ENCODE assay signal across 7 mouse cellular contexts in the genomic region with DNA sequence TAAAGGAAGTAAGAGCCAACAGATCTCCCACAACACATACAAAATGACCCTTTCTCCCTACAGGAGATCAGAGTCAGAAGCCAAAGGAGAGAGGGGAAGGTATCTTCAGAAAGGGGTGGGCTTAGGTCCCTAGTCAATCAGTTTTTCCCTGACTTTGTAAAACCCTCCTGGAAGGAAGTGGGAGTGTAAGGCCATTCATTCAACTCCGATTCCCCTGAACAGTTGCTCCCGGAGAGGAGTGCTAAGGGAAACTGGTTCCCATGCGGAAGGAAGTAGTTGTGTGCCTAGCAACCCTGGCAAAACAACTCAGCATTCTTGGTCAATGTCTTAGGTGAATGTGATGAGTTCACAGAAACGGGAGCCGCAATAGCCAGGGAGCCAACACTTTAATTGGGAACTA. TPM values are rescaled to one million over a fixed set of nuclear protein-coding genes. Genes with fewer than 3 reads are reported as not detected.
DNase-seq lines count a peak whose midpoint lies in the region; ATAC-seq and TF ChIP-seq lines count a peak whose summit lies in the region.

No protein-coding gene starts in this region.

- peaks cover 16% of the 10 kb centered on the region for H3K27me3 ChIP-seq in embryonic facial prominence, embryonic 12.5 days
- peaks cover 50% of the 10 kb centered on the region for H3K27me3 ChIP-seq in liver, embryonic 11.5 days (replicated peaks; ENCODE audit: control insufficient read depth, insufficient read depth, low read length)
- H3K27me3 ChIP-seq in neural tube, embryonic 13.5 days = peaks cover 10% of the 10 kb centered on the region

- 16% methylated on average over 5 of the region's 5 CpGs for WGBS in embryonic facial prominence, embryonic 12.5 days
- 16% methylated on average over 5 of the region's 5 CpGs for WGBS in liver, embryonic 11.5 days
- WGBS in neural tube, embryonic 13.5 days = 14% methylated on average over 5 of the region's 5 CpGs

- intact Hi-C loops in heart, postnatal 25 days (cut with DNase I) = no loop called here

- peak overlapping the region; percentile 90 for H3K4me2 ChIP-seq in embryonic facial prominence, embryonic 12.5 days (replicated peaks)
- peak overlapping the region; percentile 86 for H3K4me2 ChIP-seq in liver, embryonic 11.5 days
- peak overlapping the region; percentile 76 for H3K4me2 ChIP-seq in neural tube, embryonic 13.5 days

- peak; percentile 52 for DNase-seq in brain, embryonic 14.5 days (ENCODE audit: low read depth)
- peak; percentile 9 for DNase-seq in heart, postnatal 25 days (ENCODE audit: low spot score)
- DNase-seq in liver, embryonic 11.5 days (ENCODE audit: low spot score) = no peak
- no peak for DNase-seq in right cerebral cortex, postnatal 10 days (ENCODE audit: low spot score in 2 of 2)

- H3K36me3 ChIP-seq in embryonic facial prominence, embryonic 12.5 days = no peaks in the 10 kb centered on the region
- no peaks in the 10 kb centered on the region for H3K36me3 ChIP-seq in liver, embryonic 11.5 days (ENCODE audit: control insufficient read depth, insufficient read depth, low read length)
- H3K36me3 ChIP-seq in neural tube, embryonic 13.5 days = no peaks in the 10 kb centered on the region

- peak overlapping the region; percentile 47; the same call in 1 of the 2 replicates for H3K4me3 ChIP-seq in embryonic facial prominence, embryonic 12.5 days
- H3K4me3 ChIP-seq in liver, embryonic 11.5 days (ENCODE audit: low read depth, low read length) = no peak overlapping the region; the same call in 1 of the 2 replicates
- H3K4me3 ChIP-seq in neural tube, embryonic 13.5 days = peak overlapping the region; percentile 59

- no peak for TF ChIP-seq POLR2A in brain, embryonic 14.5 days (IDR thresholded peaks at IDR 0.05; ENCODE audit: borderline replicate concordance, extremely low read depth, insufficient read depth, insufficient read length, poor library complexity, severe bottlenecking)

- no peak overlapping the region for H3K9ac ChIP-seq in embryonic facial prominence, embryonic 12.5 days
- H3K9ac ChIP-seq in liver, embryonic 11.5 days (ENCODE audit: low read depth, low read length) = no peak overlapping the region
- 0 out of 2 replicates have a peak overlapping the region, but pooled peaks have one; percentile 87 for H3K9ac ChIP-seq in neural tube, embryonic 13.5 days

- no peak for TF ChIP-seq CTCF in brain, embryonic 14.5 days (IDR thresholded peaks at IDR 0.05; ENCODE audit: borderline replicate concordance, extremely low read depth, insufficient read depth, insufficient read length)

- ATAC-seq in embryonic facial prominence, embryonic 12.5 days (ENCODE audit: insufficient number of reproducible peaks, insufficient read depth, low FRiP score, low TSS enrichment) = no peak
- peak; percentile 8; the same call in 1 of the 2 replicates for ATAC-seq in liver, embryonic 11.5 days (replicated peaks; ENCODE audit: low FRiP score)
- no peak; the same call in 1 of the 2 replicates for ATAC-seq in neural tube, embryonic 13.5 days (ENCODE audit: low read depth)
- ATAC-seq in CD4-positive, CD25-positive, alpha-beta regulatory T cell, adult 4 months = no peak

- no peak overlapping the region for H3K27ac ChIP-seq in embryonic facial prominence, embryonic 12.5 days
- H3K27ac ChIP-seq in liver, embryonic 11.5 days (ENCODE audit: low read depth, low read length) = no peak overlapping the region
- peak overlapping the region; percentile 90 for H3K27ac ChIP-seq in neural tube, embryonic 13.5 days (replicated peaks)

- peaks cover 9% of the 10 kb centered on the region; the same call in 1 of the 2 replicates for H3K4me1 ChIP-seq in embryonic facial prominence, embryonic 12.5 days
- no peaks in the 10 kb centered on the region for H3K4me1 ChIP-seq in liver, embryonic 11.5 days (replicated peaks; ENCODE audit: control insufficient read depth, insufficient read depth, low read length)
- peaks cover 25% of the 10 kb centered on the region for H3K4me1 ChIP-seq in neural tube, embryonic 13.5 days (replicated peaks)

- H3K9me3 ChIP-seq in embryonic facial prominence, embryonic 12.5 days = no peaks in the 10 kb centered on the region
- no peaks in the 10 kb centered on the region for H3K9me3 ChIP-seq in liver, embryonic 11.5 days (ENCODE audit: control insufficient read depth, low read length)
- H3K9me3 ChIP-seq in neural tube, embryonic 13.5 days = no peaks in the 10 kb centered on the region

RNA-seq across cellular contexts. Expression of a gene that starts 0.6 kb away (rescaled TPM):
- polyA plus RNA-seq in brain, embryonic 14.5 days (2012; rRNA removed) = 3.3 and 5.0 TPM in 2 replicates
- 3.8 and 4.8 TPM in 2 replicates for polyA plus RNA-seq in embryonic facial prominence, embryonic 12.5 days (2016; fragmentation: Nextera tagmentation; extraction: Ambion mirVana)
- total RNA-seq in heart, postnatal 25 days (2021) = 1 to 10 TPM; 3.4 to 4.0 TPM
- 0.74 and 0.81 TPM in 2 replicates for polyA plus RNA-seq in liver, embryonic 11.5 days (2014; fragmentation: Nextera tagmentation; extraction: Ambion mirVana)
- 10.9 and 14.0 TPM in 2 replicates for polyA plus RNA-seq in neural tube, embryonic 13.5 days (2015; fragmentation: Nextera tagmentation; extraction: Ambion mirVana)
- polyA plus RNA-seq in CD4-positive, CD25-positive, alpha-beta regulatory T cell, adult 4 months (2017; shearing (Covaris generic)) = not detected

RNA-seq across cellular contexts. Expression of a gene that starts 26.5 kb away (rescaled TPM):
- not detected in 2 replicates for polyA plus RNA-seq in brain, embryonic 14.5 days (2012; rRNA removed)
- polyA plus RNA-seq in embryonic facial prominence, embryonic 12.5 days (2016; fragmentation: Nextera tagmentation; extraction: Ambion mirVana) = not detected in 2 replicates
- total RNA-seq in heart, postnatal 25 days (2021) = not detected
- not detected in 2 replicates for polyA plus RNA-seq in liver, embryonic 11.5 days (2014; fragmentation: Nextera tagmentation; extraction: Ambion mirVana)
- 0.18 TPM in 1 of 2 replicates, not detected in the other for polyA plus RNA-seq in neural tube, embryonic 13.5 days (2015; fragmentation: Nextera tagmentation; extraction: Ambion mirVana)
- not detected for polyA plus RNA-seq in CD4-positive, CD25-positive, alpha-beta regulatory T cell, adult 4 months (2017; shearing (Covaris generic))

Comparison
In these comparisons a context has a peak if more than half of its experiments do, and no peak if none do; other contexts are left out.
1. DNase-seq: peak in brain, embryonic 14.5 days (single experiment) and heart, postnatal 25 days (single experiment); none in liver, embryonic 11.5 days (single experiment) and right cerebral cortex, postnatal 10 days (0 of 2).
2. Peak in every context shown above with its lines, with median percentiles within 50 percentile points of each other: H3K4me2 ChIP-seq.